Mouse (Mus musculus) neural tube, embryonic 15.5 days (tissue): Measurements from ENCODE around the gene Slc2a5. TPM values are rescaled to one million over a fixed set of nuclear protein-coding genes. Genes with fewer than 3 reads are reported as not detected.

Experiments used
- ATAC-seq: fragments of 200-750 bp; cut with Nextera tagmentation; 2 replicates; pipeline ENCODE4 v1.8.0; 2017; ENCODE audit warnings: mild to moderate bottlenecking, moderate TSS enrichment, moderate library complexity; ENCODE audit not compliant: low FRiP score
- H3K27ac ChIP-seq: fragments of 300-500 bp; sonication (generic); replicated peaks from 2 replicates; pipeline ENCODE4 v1.5.1; 2015; ENCODE audit warnings: mild to moderate bottlenecking, inconsistent platforms
- H3K27me3 ChIP-seq: fragments of 300-500 bp; sonication (generic); replicated peaks from 2 replicates; pipeline ENCODE4 v1.6.1; 2015; ENCODE audit warnings: inconsistent platforms
- H3K36me3 ChIP-seq: fragments of 300-500 bp; sonication (generic); 2 replicates; pipeline ENCODE4 v1.6.1; 2015; ENCODE audit warnings: inconsistent platforms
- H3K4me1 ChIP-seq: fragments of 300-500 bp; sonication (generic); 2 replicates; pipeline ENCODE4 v1.6.1; 2015; ENCODE audit warnings: inconsistent platforms
- H3K4me2 ChIP-seq: fragments of 300-500 bp; sonication (generic); 2 replicates; pipeline ENCODE4 v1.6.1; 2015; ENCODE audit warnings: inconsistent platforms, mild to moderate bottlenecking, moderate library complexity
- H3K4me3 ChIP-seq: fragments of 300-500 bp; sonication (generic); replicated peaks from 2 replicates; pipeline ENCODE4 v1.5.1; 2015; ENCODE audit warnings: mild to moderate bottlenecking, inconsistent platforms
- H3K9ac ChIP-seq: fragments of 300-500 bp; sonication (generic); replicated peaks from 2 replicates; pipeline ENCODE4 v1.6.1; 2015; ENCODE audit warnings: mild to moderate bottlenecking, inconsistent platforms
- H3K9me3 ChIP-seq: fragments of 300-500 bp; sonication (generic); replicated peaks from 2 replicates; pipeline ENCODE4 v1.6.1; 2016; ENCODE audit warnings: inconsistent platforms
- WGBS: fragments of 180-500 bp; shearing (Covaris S2); methylation state at CpG from one replicate; pipeline ENCODE4 v1.1.7; 2015; ENCODE audit warnings: mixed read lengths; 5-methylcytosine and 5-hydroxymethylcytosine counted together
- polyA plus RNA-seq: library from polyadenylated mRNA; unstranded; fragments of >200 nt; fragmentation: Nextera tagmentation; extraction: Ambion mirVana; gene quantifications from 2 replicates; pipeline ENCODE4 v1.2.1, GENCODE M21; 2015

Gene Slc2a5
- polyA plus RNA-seq, 1 experiment from 2014 or later = 2.4 TPM

- Histone ChIP-seq H3K27ac (no peak overlapping the region), H3K4me1 (0 out of 2 replicates have a peak, but pooled peaks cover 3% of the 10 kb centered on the region), H3K9ac (no peak overlapping the region), H3K36me3 (no peaks in the 10 kb centered on the region), H3K4me2 (no peak overlapping the region), H3K27me3 (no peaks in the 10 kb centered on the region), H3K4me3 (no peak overlapping the region), H3K9me3 (no peaks in the 10 kb centered on the region)
- WGBS = 90% methylated on average over 7 of the region's 7 CpGs
- ATAC-seq = no peak
These were observed 8.8 kb downstream of the Slc2a5 start for GRCm38 (mm10) chr4:150127894-150128293.

GRCm38 (mm10) chr4:150128571-150128970 lies 9.5 kb downstream of the Slc2a5 start:
- no peak overlapping the region for H3K27ac ChIP-seq
- no peak overlapping the region for H3K4me2 ChIP-seq
- no peaks in the 10 kb centered on the region for H3K36me3 ChIP-seq
- no peak for ATAC-seq
- H3K27me3 ChIP-seq = no peaks in the 10 kb centered on the region
- H3K4me1 ChIP-seq = 0 out of 2 replicates have a peak, but pooled peaks cover 7% of the 10 kb centered on the region
- WGBS = 61% methylated on average over 8 of the region's 8 CpGs
- H3K9ac ChIP-seq = no peak overlapping the region
- H3K4me3 ChIP-seq = no peak overlapping the region
- H3K9me3 ChIP-seq = no peaks in the 10 kb centered on the region

GRCm38 (mm10) chr4:150130661-150131060 lies 11.6 kb downstream of the Slc2a5 start:
- Histone ChIP-seq H3K36me3 (no peaks in the 10 kb centered on the region), H3K4me2 (no peak overlapping the region), H3K9me3 (no peaks in the 10 kb centered on the region), H3K4me1 (0 out of 2 replicates have a peak, but pooled peaks cover 7% of the 10 kb centered on the region), H3K9ac (no peak overlapping the region), H3K27me3 (no peaks in the 10 kb centered on the region), H3K4me3 (no peak overlapping the region), H3K27ac (no peak overlapping the region)
- 51% methylated on average over 2 of the region's 2 CpGs for WGBS
- ATAC-seq = no peak

- Histone ChIP-seq H3K36me3 (no peaks in the 10 kb centered on the region), H3K9ac (no peak overlapping the region), H3K27me3 (no peaks in the 10 kb centered on the region), H3K4me3 (0 out of 2 replicates have a peak overlapping the region, but pooled peaks have one; percentile 12), H3K27ac (no peak overlapping the region), H3K4me1 (0 out of 2 replicates have a peak, but pooled peaks cover 9% of the 10 kb centered on the region), H3K4me2 (peak overlapping the region; percentile 36), H3K9me3 (no peaks in the 10 kb centered on the region)
- WGBS = 25% methylated on average over 22 of the region's 24 CpGs
- ATAC-seq = no peak
These were observed 13.7 kb downstream of the Slc2a5 start for GRCm38 (mm10) chr4:150132692-150133271.

GRCm38 (mm10) chr4:150135254-150135653 lies 16.2 kb downstream of the Slc2a5 start:
- no peak overlapping the region for H3K27ac ChIP-seq
- no peaks in the 10 kb centered on the region for H3K9me3 ChIP-seq
- ATAC-seq = no peak
- H3K4me1 ChIP-seq = peaks cover 21% of the 10 kb centered on the region; the same call in 1 of the 2 replicates
- H3K27me3 ChIP-seq = no peaks in the 10 kb centered on the region
- H3K4me2 ChIP-seq = no peak overlapping the region
- H3K4me3 ChIP-seq = no peak overlapping the region
- no peak overlapping the region for H3K9ac ChIP-seq
- H3K36me3 ChIP-seq = no peaks in the 10 kb centered on the region
- 86% methylated on average over 7 of the region's 7 CpGs for WGBS

- Histone ChIP-seq H3K36me3 (no peaks in the 10 kb centered on the region), H3K27me3 (no peaks in the 10 kb centered on the region), H3K9me3 (no peaks in the 10 kb centered on the region), H3K9ac (no peak overlapping the region), H3K4me2 (no peak overlapping the region), H3K27ac (no peak overlapping the region), H3K4me1 (peaks cover 21% of the 10 kb centered on the region; the same call in 1 of the 2 replicates), H3K4me3 (no peak overlapping the region)
- no peak for ATAC-seq
- WGBS = 9% methylated on average over 10 of the region's 10 CpGs
These were observed 17.6 kb downstream of the Slc2a5 start for GRCm38 (mm10) chr4:150136693-150137092.

- H3K9ac ChIP-seq = 0 out of 2 replicates have a peak overlapping the region, but pooled peaks have one; percentile 41
- peaks cover 21% of the 10 kb centered on the region; the same call in 1 of the 2 replicates for H3K4me1 ChIP-seq
- H3K4me3 ChIP-seq = no peak overlapping the region
- no peaks in the 10 kb centered on the region for H3K9me3 ChIP-seq
- no peaks in the 10 kb centered on the region for H3K27me3 ChIP-seq
- H3K27ac ChIP-seq = 0 out of 2 replicates have a peak overlapping the region, but pooled peaks have one; percentile 60
- H3K36me3 ChIP-seq = no peaks in the 10 kb centered on the region
- H3K4me2 ChIP-seq = peak overlapping the region; percentile 51
- no peak for ATAC-seq
- WGBS = 78% methylated on average over 7 of the region's 7 CpGs
These were observed 18.4 kb downstream of the Slc2a5 start for GRCm38 (mm10) chr4:150137368-150138083.

- ATAC-seq = peak; percentile 88; the same call in 1 of the 2 replicates
- peak overlapping the region; percentile 41 for H3K9ac ChIP-seq
- H3K36me3 ChIP-seq = no peaks in the 10 kb centered on the region
- H3K4me3 ChIP-seq = peak overlapping the region; percentile 34
- peaks cover 15% of the 10 kb centered on the region; the same call in 1 of the 2 replicates for H3K4me1 ChIP-seq
- H3K4me2 ChIP-seq = peak overlapping the region; percentile 51
- no peaks in the 10 kb centered on the region for H3K27me3 ChIP-seq
- H3K27ac ChIP-seq = peak overlapping the region; percentile 64
- no peaks in the 10 kb centered on the region for H3K9me3 ChIP-seq
- WGBS = 21% methylated on average over 9 of the region's 9 CpGs
These were observed 19.0 kb downstream of the Slc2a5 start for GRCm38 (mm10) chr4:150138084-150138543.

- no peaks in the 10 kb centered on the region for H3K9me3 ChIP-seq
- H3K36me3 ChIP-seq = no peaks in the 10 kb centered on the region
- no peak overlapping the region for H3K4me2 ChIP-seq
- ATAC-seq = no peak
- H3K27ac ChIP-seq = no peak overlapping the region
- peaks cover 14% of the 10 kb centered on the region; the same call in 1 of the 2 replicates for H3K4me1 ChIP-seq
- no peak overlapping the region for H3K4me3 ChIP-seq
- no peak overlapping the region for H3K9ac ChIP-seq
- no peaks in the 10 kb centered on the region for H3K27me3 ChIP-seq
- 68% methylated on average over 13 of the region's 13 CpGs for WGBS
These were observed 20.0 kb downstream of the Slc2a5 start for GRCm38 (mm10) chr4:150139090-150139489.

- Histone ChIP-seq H3K4me2 (no peak overlapping the region), H3K27me3 (no peaks in the 10 kb centered on the region), H3K27ac (no peak overlapping the region), H3K4me3 (no peak overlapping the region), H3K9ac (no peak overlapping the region), H3K4me1 (peaks cover 14% of the 10 kb centered on the region; the same call in 1 of the 2 replicates), H3K36me3 (no peaks in the 10 kb centered on the region), H3K9me3 (no peaks in the 10 kb centered on the region)
- ATAC-seq = no peak
- whole genome bisulfite sequencing = 65% methylated on average over 7 of the region's 7 CpGs
These were observed 21.3 kb downstream of the Slc2a5 start for GRCm38 (mm10) chr4:150140346-150140745.

- 0 out of 2 replicates have a peak, but pooled peaks cover 1% of the 10 kb centered on the region for H3K4me1 ChIP-seq
- H3K9ac ChIP-seq = no peak overlapping the region
- WGBS = 22% methylated on average over 12 of the region's 12 CpGs
- no peak overlapping the region for H3K4me2 ChIP-seq
- no peaks in the 10 kb centered on the region for H3K9me3 ChIP-seq
- no peak overlapping the region for H3K27ac ChIP-seq
- no peak overlapping the region for H3K4me3 ChIP-seq
- no peaks in the 10 kb centered on the region for H3K36me3 ChIP-seq
- H3K27me3 ChIP-seq = no peaks in the 10 kb centered on the region
- ATAC-seq = no peak
These were observed 25.2 kb downstream of the Slc2a5 start for GRCm38 (mm10) chr4:150144242-150144641.

- H3K4me2 ChIP-seq = no peak overlapping the region
- H3K36me3 ChIP-seq = no peaks in the 10 kb centered on the region
- 92% methylated on average over 4 of the region's 4 CpGs for WGBS
- H3K27ac ChIP-seq = no peak overlapping the region
- H3K27me3 ChIP-seq = no peaks in the 10 kb centered on the region
- no peaks in the 10 kb centered on the region for H3K9me3 ChIP-seq
- no peak for ATAC-seq
- H3K4me3 ChIP-seq = no peak overlapping the region
- H3K4me1 ChIP-seq = no peaks in the 10 kb centered on the region
- H3K9ac ChIP-seq = no peak overlapping the region
These were observed 27.2 kb downstream of the Slc2a5 start for GRCm38 (mm10) chr4:150146286-150146685.
